Mouse (Mus musculus): ENCODE results near the gene Sv2b.
"Not testable (repeated sequence)": the region's sequence is repeated elsewhere in the genome, so short reads cannot be mapped to it uniquely, and the experiment has no call there.

Gene Sv2b

GRCm38 (mm10) chr7:75308457-75309312, at the start of gene Sv2b:
TSS of gene Sv2b (minus strand) at chr7:75309262.
- DNase-seq (ENCODE audit: low spot score in 2 of 2) = peak in 1 of 2 experiments; percentile 32

GRCm38 (mm10) chr7:75358284-75358851, 49.3 kb upstream of the Sv2b start:
- no peak for DNase-seq (ENCODE audit: low spot score in 2 of 2)

- no peak for DNase-seq (ENCODE audit: low spot score in 2 of 2)
These were observed 46.5 kb upstream of the Sv2b start for GRCm38 (mm10) chr7:75355521-75355920.

DNA sequence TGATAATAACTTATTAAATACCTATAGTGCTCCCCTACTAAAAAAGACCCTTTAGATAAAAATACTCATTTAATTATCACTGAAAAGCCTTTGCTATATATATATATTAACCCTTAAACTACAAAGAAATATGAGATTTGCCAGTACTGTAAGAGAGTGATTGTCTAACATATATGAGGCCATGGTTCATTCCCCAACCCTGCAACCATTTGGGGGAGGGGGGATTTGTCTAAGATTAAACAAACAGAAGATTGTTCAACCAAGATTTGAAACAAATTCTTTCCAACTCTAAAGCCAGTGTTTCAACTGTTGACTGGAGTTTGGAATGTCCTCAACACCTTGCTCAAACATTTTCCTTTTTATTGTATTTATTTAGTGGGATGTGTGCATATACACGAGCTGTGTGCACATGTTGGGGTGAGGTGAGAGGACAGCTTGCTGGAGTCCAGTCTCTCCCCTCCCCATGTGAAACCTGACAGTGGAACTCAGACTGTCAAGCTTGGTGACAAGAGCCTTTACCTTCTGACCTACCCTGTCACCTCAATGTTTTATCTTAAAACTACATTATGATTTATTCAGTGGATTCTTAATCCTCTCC, 43.8 kb upstream of the Sv2b start:
- no peak for DNase-seq (ENCODE audit: low spot score in 2 of 2)

DNA sequence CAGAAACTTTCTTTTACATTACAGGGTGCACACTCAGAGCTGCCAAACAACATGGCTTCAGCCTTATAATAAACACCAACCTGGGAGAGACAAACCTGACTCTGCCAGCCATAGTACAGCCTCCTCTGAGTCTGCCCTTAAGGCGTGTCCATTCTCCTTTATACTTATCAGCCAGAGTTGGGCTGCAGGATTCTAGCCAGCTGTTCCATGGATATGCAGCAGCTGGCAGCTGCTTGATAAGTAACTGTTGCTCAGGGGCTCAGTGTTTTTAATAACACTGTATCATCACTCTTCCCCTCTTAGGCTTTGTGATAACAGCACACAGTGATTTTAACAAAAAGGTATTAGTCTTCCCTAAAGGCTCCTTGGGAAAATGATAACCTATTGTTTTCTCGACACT, 41.1 kb upstream of the Sv2b start:
- no peak for DNase-seq (ENCODE audit: low spot score in 2 of 2)

- DNase-seq (ENCODE audit: low spot score in 2 of 2) = peak in 1 of 2 experiments; percentile 13
These were observed 23.2 kb upstream of the Sv2b start for GRCm38 (mm10) chr7:75332311-75332710.

- no peak for DNase-seq (ENCODE audit: low spot score in 2 of 2)
These were observed 20.7 kb upstream of the Sv2b start for GRCm38 (mm10) chr7:75329740-75330142.

- DNase-seq (ENCODE audit: low spot score in 2 of 2) = peak in 1 of 2 experiments; percentile 17
These were observed 19.8 kb upstream of the Sv2b start for GRCm38 (mm10) chr7:75328721-75329362.

- DNase-seq (ENCODE audit: low spot score in 2 of 2) = no peak
These were observed 16.2 kb upstream of the Sv2b start for GRCm38 (mm10) chr7:75325273-75325672.

DNA sequence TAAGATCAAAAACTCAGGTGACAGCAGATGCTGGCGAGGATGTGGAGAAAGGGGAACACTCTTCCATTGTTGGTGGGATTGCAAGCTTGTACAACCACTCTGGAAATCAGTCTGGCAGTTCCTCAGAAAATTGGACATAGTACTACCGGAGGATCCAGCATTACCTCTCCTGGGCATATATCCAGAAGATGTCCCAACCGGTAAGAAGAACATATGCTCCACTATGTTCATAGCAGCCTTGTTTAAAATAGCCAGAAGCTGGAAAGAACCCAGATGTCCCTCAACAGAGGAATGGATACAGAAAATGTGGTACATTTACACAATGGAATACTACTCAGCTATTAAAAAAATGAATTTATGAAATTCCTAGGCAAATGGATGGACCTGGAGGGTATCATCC, 13.7 kb upstream of the Sv2b start:
- not testable (repeated sequence) for DNase-seq (ENCODE audit: low spot score in 2 of 2)

- no peak for DNase-seq (ENCODE audit: low spot score in 2 of 2)
These were observed 10.9 kb upstream of the Sv2b start for GRCm38 (mm10) chr7:75320009-75320408.

DNA sequence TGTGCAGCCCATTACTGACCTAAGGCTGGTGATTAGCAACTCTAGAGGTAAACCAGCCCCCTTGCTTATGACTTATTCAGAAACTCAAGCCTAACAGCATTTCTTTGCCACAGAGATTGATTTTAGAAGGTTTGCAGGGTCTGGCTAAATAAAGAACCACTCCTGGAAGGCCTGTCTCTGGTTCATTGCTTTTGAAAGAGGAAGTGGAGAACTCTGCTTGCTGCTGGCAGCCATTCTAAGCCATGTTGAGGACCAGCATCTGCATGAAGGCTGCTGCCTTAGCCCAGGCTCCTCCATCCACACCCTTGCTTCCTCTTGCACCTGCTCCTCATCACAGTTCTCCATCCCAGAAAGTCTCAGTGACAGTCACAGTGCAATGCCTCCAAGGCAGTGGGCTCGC, 9.3 kb upstream of the Sv2b start:
- no peak for DNase-seq (ENCODE audit: low spot score in 2 of 2)

- DNase-seq (ENCODE audit: low spot score in 2 of 2) = no peak
These were observed 5.8 kb upstream of the Sv2b start for GRCm38 (mm10) chr7:75314873-75315272.

DNA sequence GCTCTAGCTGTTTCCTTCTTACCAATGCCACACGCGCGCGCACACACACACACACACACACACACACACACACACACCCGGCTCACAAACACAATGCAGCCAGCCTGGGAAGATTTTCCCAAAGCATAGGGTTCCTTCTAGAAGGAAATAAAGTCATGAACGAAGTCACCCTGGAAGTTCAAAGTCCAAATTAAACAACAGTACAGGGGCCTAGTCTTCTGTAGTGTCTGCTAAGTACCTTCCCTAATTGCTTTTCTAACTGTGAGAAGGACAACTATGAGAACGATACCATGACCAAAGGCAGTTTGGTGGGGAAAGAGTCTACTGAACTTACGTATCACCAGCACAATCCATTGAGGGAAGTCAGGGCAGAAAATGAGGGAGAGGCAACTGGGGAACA, 508 bp upstream of the Sv2b start:
- no peak for DNase-seq (ENCODE audit: low spot score in 2 of 2)

GRCm38 (mm10) chr7:75308140-75308456, 964 bp downstream of the Sv2b start:
- no peak for DNase-seq (ENCODE audit: low spot score in 2 of 2)

- peak in 1 of 2 experiments; percentile 6 for DNase-seq (ENCODE audit: low spot score in 2 of 2)
These were observed 1.4 kb downstream of the Sv2b start for GRCm38 (mm10) chr7:75307570-75308087.

GRCm38 (mm10) chr7:75305901-75306465, 3.1 kb downstream of the Sv2b start:
- no peak for DNase-seq (ENCODE audit: low spot score in 2 of 2)

- DNase-seq (ENCODE audit: low spot score in 2 of 2) = no peak
These were observed 6.4 kb downstream of the Sv2b start for GRCm38 (mm10) chr7:75302523-75303215.

DNA sequence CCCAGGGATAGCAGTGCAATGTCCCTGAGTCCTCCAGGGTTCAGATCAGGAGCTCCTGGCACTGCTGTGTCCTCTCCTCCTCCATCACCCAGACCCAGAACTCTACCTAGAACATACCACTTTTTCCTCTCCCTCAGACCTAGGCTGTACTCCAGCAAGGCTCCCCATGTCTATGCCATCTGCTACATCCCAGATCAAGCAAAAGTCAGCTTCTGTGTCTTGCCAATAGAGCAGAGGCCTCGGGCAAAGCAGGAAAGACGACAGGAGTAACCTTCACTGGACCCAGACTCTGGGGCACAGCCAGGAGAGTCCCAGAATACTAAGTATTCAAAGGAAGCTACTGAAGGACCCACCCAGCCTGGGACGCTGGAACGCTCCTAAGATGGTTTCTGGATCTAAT, 9.8 kb downstream of the Sv2b start:
- DNase-seq (ENCODE audit: low spot score in 2 of 2) = no peak

GRCm38 (mm10) chr7:75296688-75297119, 12.4 kb downstream of the Sv2b start:
- DNase-seq (ENCODE audit: low spot score in 2 of 2) = no peak

DNA sequence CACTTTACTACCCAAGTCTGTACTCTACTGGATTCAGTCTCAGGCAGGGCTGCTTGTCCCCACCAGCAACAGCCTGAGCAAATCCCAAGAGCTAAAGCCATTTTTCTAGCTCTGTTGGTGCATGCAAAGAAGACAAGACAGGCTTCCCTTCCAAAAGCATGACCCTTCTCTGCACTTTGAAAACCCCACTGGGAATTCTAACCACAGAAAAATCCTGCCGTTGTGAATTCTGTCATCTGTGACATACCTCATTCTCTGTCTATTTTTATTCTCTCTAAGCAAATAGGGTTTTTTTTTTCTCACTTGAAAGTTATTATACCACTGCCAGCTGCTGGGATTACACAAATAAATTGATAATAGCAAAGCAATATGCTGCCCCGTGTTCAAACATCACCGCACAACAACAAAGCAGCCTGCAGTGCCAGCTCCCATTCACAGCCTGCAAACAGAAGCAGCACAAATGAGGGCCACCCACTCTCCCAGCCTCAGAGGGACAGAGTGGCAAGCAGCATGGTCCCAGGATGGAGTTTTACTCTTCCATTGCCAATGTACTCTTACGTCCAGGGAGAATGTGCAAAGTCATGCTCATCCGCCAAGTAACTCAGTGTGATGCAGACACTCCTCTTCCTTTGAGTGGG, 13.7 kb downstream of the Sv2b start:
- DNase-seq (ENCODE audit: low spot score in 2 of 2) = no peak

Data from frontal cortex, postnatal 10 days (tissue).